Mouse (Mus musculus) stomach, embryonic 14.5 days (tissue): ENCODE data around the gene Mcl1. TPM values are rescaled to one million over a fixed set of nuclear protein-coding genes. Genes with fewer than 3 reads are reported as not detected.
A peak's percentile ranks its signal among the peaks of the same experiment; 100 is the strongest.
"Not testable (repeated sequence)": the region's sequence is repeated elsewhere in the genome, so short reads cannot be mapped to it uniquely, and the experiment has no call there.

Experiments
- ATAC-seq: fragments of 200-750 bp; cut with Nextera tagmentation; 2 replicates; pipeline ENCODE4 v1.8.0; 2017; ENCODE audit warnings: low read depth, moderate TSS enrichment; ENCODE audit not compliant: insufficient number of reproducible peaks, insufficient read depth, low FRiP score
- H3K27ac ChIP-seq: fragments of 300-500 bp; sonication (generic); 2 replicates; pipeline ENCODE4 v1.5.1; 2014; ENCODE audit warnings: mild to moderate bottlenecking, low read length, moderate library complexity, mixed read lengths
- H3K27me3 ChIP-seq: fragments of 300-500 bp; sonication (generic); 2 replicates; pipeline ENCODE4 v1.6.1; 2014; ENCODE audit warnings: low read length, control low read depth, mixed read lengths; ENCODE audit not compliant: control insufficient read depth, insufficient read depth
- H3K36me3 ChIP-seq: fragments of 300-500 bp; sonication (generic); 2 replicates; pipeline ENCODE4 v1.6.1; 2014; ENCODE audit warnings: mild to moderate bottlenecking, control low read depth, low read length, moderate library complexity, mixed read lengths; ENCODE audit not compliant: control insufficient read depth, insufficient read depth
- H3K4me1 ChIP-seq: fragments of 300-500 bp; sonication (generic); 2 replicates; pipeline ENCODE4 v1.6.1; 2014; ENCODE audit warnings: low read length, control low read depth, mixed read lengths; ENCODE audit not compliant: control insufficient read depth, insufficient read depth
- H3K4me2 ChIP-seq: fragments of 300-500 bp; sonication (generic); replicated peaks from 2 replicates; pipeline ENCODE4 v1.6.1; 2014; ENCODE audit warnings: low read depth, low read length, control low read depth
- H3K4me3 ChIP-seq: fragments of 300-500 bp; sonication (generic); 2 replicates; pipeline ENCODE4 v1.5.1; 2014; ENCODE audit warnings: low read depth, low read length, control low read depth
- H3K9ac ChIP-seq: fragments of 300-500 bp; sonication (generic); replicated peaks from 2 replicates; pipeline ENCODE4 v1.6.1; 2014; ENCODE audit warnings: low read depth, mild to moderate bottlenecking, control low read depth, low read length, moderate library complexity, mixed read lengths
- H3K9me3 ChIP-seq: fragments of 300-500 bp; sonication (generic); 2 replicates; pipeline ENCODE4 v1.6.1; 2016; ENCODE audit warnings: low read depth, low read length, control low read depth; ENCODE audit not compliant: control insufficient read depth
- WGBS: fragments of 180-500 bp; shearing (Covaris S2); extraction: QIAGEN DNeasy Blood & Tissue Kit; methylation state at CpG from one replicate; pipeline ENCODE4 v1.1.7; 2014; 5-methylcytosine and 5-hydroxymethylcytosine counted together
- polyA plus RNA-seq: library from polyadenylated mRNA; unstranded; fragments of >200 nt; fragmentation: Nextera tagmentation; extraction: Ambion mirVana; gene quantifications from 2 replicates; pipeline ENCODE4 v1.2.1, GENCODE M21; 2014

Mcl1 gene
- polyA plus RNA-seq, 1 experiment from 2014 or later: 47.0 TPM

GRCm38 (mm10) chr3:95652871-95653270 is 5.7 kb upstream of the Mcl1 start:
- H3K9ac ChIP-seq: no peak overlapping the region
- H3K4me3 ChIP-seq: no peak overlapping the region
- WGBS: 20% methylated on average over 6 of the region's 6 CpGs
- H3K9me3 ChIP-seq: no peaks in the 10 kb centered on the region
- peaks cover 10% of the 10 kb centered on the region; the same call in 1 of the 2 replicates for H3K4me1 ChIP-seq
- H3K27me3 ChIP-seq: no peaks in the 10 kb centered on the region
- H3K36me3 ChIP-seq: no peaks in the 10 kb centered on the region
- H3K27ac ChIP-seq: no peak overlapping the region
- no peak for ATAC-seq
- no peak overlapping the region for H3K4me2 ChIP-seq

- Histone ChIP-seq H3K9ac (no peak overlapping the region), H3K27me3 (no peaks in the 10 kb centered on the region), H3K36me3 (no peaks in the 10 kb centered on the region), H3K9me3 (no peaks in the 10 kb centered on the region), H3K4me3 (no peak overlapping the region), H3K4me2 (0 out of 2 replicates have a peak overlapping the region, but pooled peaks have one; percentile 2), H3K27ac (peak overlapping the region; percentile 30; the same call in 1 of the 2 replicates), H3K4me1 (peaks cover 10% of the 10 kb centered on the region; the same call in 1 of the 2 replicates)
- WGBS: 15% methylated on average over 11 of the region's 11 CpGs
- peak; percentile 24; the same call in 1 of the 2 replicates for ATAC-seq
These were observed 5.0 kb upstream of the Mcl1 start for GRCm38 (mm10) chr3:95653473-95654034.

GRCm38 (mm10) chr3:95654371-95654770 is 4.2 kb upstream of the Mcl1 start:
- not testable (repeated sequence) for ATAC-seq, H3K9me3 ChIP-seq, H3K4me2 ChIP-seq, H3K27ac ChIP-seq, H3K4me1 ChIP-seq, H3K27me3 ChIP-seq, H3K4me3 ChIP-seq, H3K36me3 ChIP-seq, H3K9ac ChIP-seq
- 95% methylated on average over 3 of the region's 3 CpGs for WGBS

GRCm38 (mm10) chr3:95655437-95655836 is 3.2 kb upstream of the Mcl1 start:
- no peak for ATAC-seq
- WGBS: 85% methylated on average over 5 of the region's 5 CpGs
- H3K27ac ChIP-seq: no peak overlapping the region
- H3K27me3 ChIP-seq: no peaks in the 10 kb centered on the region
- H3K4me2 ChIP-seq: no peak overlapping the region
- no peak overlapping the region for H3K9ac ChIP-seq
- H3K9me3 ChIP-seq: no peaks in the 10 kb centered on the region
- peaks cover 4% of the 10 kb centered on the region for H3K36me3 ChIP-seq
- no peak overlapping the region for H3K4me3 ChIP-seq
- peaks cover 12% of the 10 kb centered on the region for H3K4me1 ChIP-seq

- H3K36me3 ChIP-seq: peaks cover 19% of the 10 kb centered on the region
- H3K9me3 ChIP-seq: no peaks in the 10 kb centered on the region
- WGBS: 93% methylated on average over 3 of the region's 3 CpGs
- H3K27ac ChIP-seq: no peak overlapping the region
- H3K4me1 ChIP-seq: peaks cover 27% of the 10 kb centered on the region
- no peak overlapping the region for H3K9ac ChIP-seq
- no peaks in the 10 kb centered on the region for H3K27me3 ChIP-seq
- H3K4me3 ChIP-seq: no peak overlapping the region
- no peak overlapping the region for H3K4me2 ChIP-seq
- no peak for ATAC-seq
These were observed 1.5 kb upstream of the Mcl1 start for GRCm38 (mm10) chr3:95657108-95657507.

GRCm38 (mm10) chr3:95657711-95658110 is 877 bp upstream of the Mcl1 start:
- Histone ChIP-seq H3K9me3 (no peaks in the 10 kb centered on the region), H3K27ac (no peak overlapping the region; the same call in 1 of the 2 replicates), H3K4me3 (peak overlapping the region; percentile 100; the same call in 1 of the 2 replicates), H3K36me3 (peaks cover 25% of the 10 kb centered on the region), H3K4me1 (peaks cover 32% of the 10 kb centered on the region), H3K9ac (no peak overlapping the region), H3K4me2 (peak overlapping the region; percentile 49), H3K27me3 (no peaks in the 10 kb centered on the region)
- 90% methylated on average over 3 of the region's 3 CpGs for WGBS
- ATAC-seq: no peak

- H3K4me1 ChIP-seq: peaks cover 25% of the 10 kb centered on the region
These were observed 502 bp downstream of the Mcl1 start for GRCm38 (mm10) chr3:95658868-95659712.

GRCm38 (mm10) chr3:95659948-95660347 is 1.4 kb downstream of the Mcl1 start:
- no peak for ATAC-seq
- H3K4me1 ChIP-seq: peaks cover 33% of the 10 kb centered on the region
- no peaks in the 10 kb centered on the region for H3K9me3 ChIP-seq
- H3K4me3 ChIP-seq: peak overlapping the region; percentile 100
- peaks cover 39% of the 10 kb centered on the region for H3K36me3 ChIP-seq
- H3K4me2 ChIP-seq: peak overlapping the region; percentile 90
- H3K9ac ChIP-seq: peak overlapping the region; percentile 100
- no peaks in the 10 kb centered on the region for H3K27me3 ChIP-seq
- WGBS: under 1% methylated on average over 8 of the region's 8 CpGs
- H3K27ac ChIP-seq: peak overlapping the region; percentile 99

More at GRCm38 (mm10) chr3:95658868-95659712, 502 bp downstream of the Mcl1 start:
- H3K4me3 ChIP-seq: peak overlapping the region; percentile 100
- no peaks in the 10 kb centered on the region for H3K9me3 ChIP-seq
- peak overlapping the region; percentile 100 for H3K9ac ChIP-seq
- H3K36me3 ChIP-seq: peaks cover 37% of the 10 kb centered on the region
- H3K4me2 ChIP-seq: peak overlapping the region; percentile 90
- peak overlapping the region; percentile 99 for H3K27ac ChIP-seq
- no peaks in the 10 kb centered on the region for H3K27me3 ChIP-seq
- ATAC-seq: peak; percentile 21
- WGBS: under 1% methylated on average over 92 of the region's 113 CpGs
